Mouse (Mus musculus): ENCODE data around the gene St5. TPM values are rescaled to one million over a fixed set of nuclear protein-coding genes. Genes with fewer than 3 reads are reported as not detected.

Gene St5
- polyA plus RNA-seq, 1 experiment, result 34.6 TPM

DNA sequence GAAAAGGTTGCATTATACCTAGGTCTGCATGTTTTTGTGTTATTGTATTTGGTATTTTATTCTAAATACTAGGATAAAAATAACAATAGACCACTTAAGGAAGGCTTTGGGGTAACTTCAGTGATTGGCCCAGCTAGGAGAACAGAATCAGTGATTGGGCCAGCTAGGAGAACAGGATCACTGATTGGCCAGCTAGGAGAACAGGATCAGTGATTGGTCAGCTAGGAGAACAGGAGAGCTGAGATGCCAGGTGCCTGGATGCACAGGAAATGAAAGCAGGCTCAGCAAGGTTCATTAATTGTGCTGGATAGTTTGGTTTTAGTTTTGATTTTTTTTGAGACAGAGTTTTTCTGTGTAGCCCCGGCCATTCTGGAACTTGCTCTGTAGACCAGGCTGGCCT lies 22.5 kb downstream of the St5 start:
- no peaks in the 10 kb centered on the region for H3K4me1 ChIP-seq (ENCODE audit: control insufficient read depth, insufficient read depth, insufficient read length)
- no peaks in the 10 kb centered on the region for H3K27me3 ChIP-seq (ENCODE audit: control insufficient read depth, insufficient read depth, low read length)
- WGBS, result 83% methylated on average over 1 of the region's 1 CpGs
- H3K36me3 ChIP-seq (ENCODE audit: control insufficient read depth, insufficient read depth, low read length), result no peaks in the 10 kb centered on the region
- TF ChIP-seq CTCF (IDR thresholded peaks at IDR 0.05; ENCODE audit: extremely low read depth, insufficient read depth, insufficient read length, insufficient replicate concordance), result no peak
- H3K27ac ChIP-seq (ENCODE audit: insufficient read depth, low read length), result no peak overlapping the region
- DNase-seq (ENCODE audit: low read depth in 1 of 2, low spot score in 2 of 2), result no peak
- no peak overlapping the region for H3K4me3 ChIP-seq (ENCODE audit: extremely low read depth, insufficient read depth, insufficient read length)

DNA sequence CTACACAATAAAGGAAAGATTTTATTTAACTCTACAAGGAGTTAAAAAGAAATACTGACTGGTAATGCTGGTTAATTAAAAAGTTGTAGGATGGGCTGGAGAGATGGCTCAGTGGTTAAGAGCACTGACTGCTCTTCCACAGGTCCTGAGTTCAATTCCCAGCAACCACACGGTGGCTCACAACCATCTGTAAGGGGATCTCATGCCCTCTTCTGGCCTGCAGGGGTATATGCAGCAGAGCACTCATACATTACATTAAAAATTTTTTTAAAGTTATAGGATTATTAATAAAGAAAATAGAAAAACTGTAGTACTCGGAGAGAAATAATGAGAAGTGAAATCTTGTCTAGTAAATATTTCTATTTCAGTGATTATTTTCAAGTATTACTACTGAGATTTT lies 23.1 kb downstream of the St5 start:
- WGBS, result 83% methylated on average over 2 of the region's 2 CpGs
- Histone ChIP-seq H3K36me3 (ENCODE audit: control insufficient read depth, insufficient read depth, low read length) (no peaks in the 10 kb centered on the region), H3K4me3 (ENCODE audit: extremely low read depth, insufficient read depth, insufficient read length) (no peak overlapping the region), H3K27me3 (ENCODE audit: control insufficient read depth, insufficient read depth, low read length) (no peaks in the 10 kb centered on the region), H3K4me1 (ENCODE audit: control insufficient read depth, insufficient read depth, insufficient read length) (no peaks in the 10 kb centered on the region), H3K27ac (ENCODE audit: insufficient read depth, low read length) (no peak overlapping the region)
- TF ChIP-seq CTCF (IDR thresholded peaks at IDR 0.05; ENCODE audit: extremely low read depth, insufficient read depth, insufficient read length, insufficient replicate concordance), result no peak
- TF ChIP-seq POLR2A (IDR thresholded peaks at IDR 0.05; ENCODE audit: low read depth, low read length), result no peak
- no peak for DNase-seq (ENCODE audit: low read depth in 1 of 2, low spot score in 2 of 2)

DNA sequence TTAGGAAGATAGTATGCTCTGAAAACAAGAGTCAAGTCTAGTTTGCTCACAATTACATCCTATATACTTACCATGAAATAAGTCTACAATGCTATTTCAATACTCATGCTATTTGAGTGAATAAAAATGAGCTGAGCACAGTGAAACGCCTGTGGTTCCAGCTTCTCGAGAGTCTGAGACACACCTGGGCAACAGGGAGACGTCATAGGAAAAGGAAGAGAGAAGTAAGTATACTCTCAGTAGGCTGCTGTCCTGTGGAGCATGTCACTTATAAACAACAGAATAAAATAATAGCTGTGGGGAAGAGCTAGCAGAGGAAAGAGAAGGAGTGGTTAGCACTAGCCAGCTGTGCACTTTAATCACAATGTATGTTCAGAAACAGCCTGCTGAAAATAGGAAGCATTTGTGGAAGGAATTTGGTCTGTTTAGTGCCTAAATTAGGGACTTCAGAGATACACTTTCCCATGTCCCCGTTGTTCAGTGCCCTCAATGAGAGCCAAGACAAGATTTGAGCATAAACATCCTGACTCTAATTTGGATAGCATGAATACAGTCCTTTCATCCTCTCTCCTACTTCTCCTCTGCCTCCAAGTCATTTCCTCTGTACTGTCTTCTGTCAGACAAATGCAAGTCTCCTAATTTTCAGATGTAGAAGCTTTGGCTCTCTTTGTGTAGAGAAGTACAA lies 28.3 kb downstream of the St5 start:
- DNase-seq (ENCODE audit: low read depth in 1 of 2, low spot score in 2 of 2), result no peak
- H3K4me3 ChIP-seq (ENCODE audit: extremely low read depth, insufficient read depth, insufficient read length), result no peak overlapping the region
- H3K36me3 ChIP-seq (ENCODE audit: control insufficient read depth, insufficient read depth, low read length), result no peaks in the 10 kb centered on the region
- H3K27me3 ChIP-seq (ENCODE audit: control insufficient read depth, insufficient read depth, low read length), result peaks cover 9% of the 10 kb centered on the region
- TF ChIP-seq CTCF (IDR thresholded peaks at IDR 0.05; ENCODE audit: extremely low read depth, insufficient read depth, insufficient read length, insufficient replicate concordance), result no peak
- TF ChIP-seq POLR2A (IDR thresholded peaks at IDR 0.05; ENCODE audit: low read depth, low read length), result no peak
- WGBS, result 45% methylated on average over 4 of the region's 4 CpGs
- no peak overlapping the region for H3K27ac ChIP-seq (ENCODE audit: insufficient read depth, low read length)
- peaks cover 2% of the 10 kb centered on the region; the same call in 1 of the 2 replicates for H3K4me1 ChIP-seq (ENCODE audit: control insufficient read depth, insufficient read depth, insufficient read length)

DNA sequence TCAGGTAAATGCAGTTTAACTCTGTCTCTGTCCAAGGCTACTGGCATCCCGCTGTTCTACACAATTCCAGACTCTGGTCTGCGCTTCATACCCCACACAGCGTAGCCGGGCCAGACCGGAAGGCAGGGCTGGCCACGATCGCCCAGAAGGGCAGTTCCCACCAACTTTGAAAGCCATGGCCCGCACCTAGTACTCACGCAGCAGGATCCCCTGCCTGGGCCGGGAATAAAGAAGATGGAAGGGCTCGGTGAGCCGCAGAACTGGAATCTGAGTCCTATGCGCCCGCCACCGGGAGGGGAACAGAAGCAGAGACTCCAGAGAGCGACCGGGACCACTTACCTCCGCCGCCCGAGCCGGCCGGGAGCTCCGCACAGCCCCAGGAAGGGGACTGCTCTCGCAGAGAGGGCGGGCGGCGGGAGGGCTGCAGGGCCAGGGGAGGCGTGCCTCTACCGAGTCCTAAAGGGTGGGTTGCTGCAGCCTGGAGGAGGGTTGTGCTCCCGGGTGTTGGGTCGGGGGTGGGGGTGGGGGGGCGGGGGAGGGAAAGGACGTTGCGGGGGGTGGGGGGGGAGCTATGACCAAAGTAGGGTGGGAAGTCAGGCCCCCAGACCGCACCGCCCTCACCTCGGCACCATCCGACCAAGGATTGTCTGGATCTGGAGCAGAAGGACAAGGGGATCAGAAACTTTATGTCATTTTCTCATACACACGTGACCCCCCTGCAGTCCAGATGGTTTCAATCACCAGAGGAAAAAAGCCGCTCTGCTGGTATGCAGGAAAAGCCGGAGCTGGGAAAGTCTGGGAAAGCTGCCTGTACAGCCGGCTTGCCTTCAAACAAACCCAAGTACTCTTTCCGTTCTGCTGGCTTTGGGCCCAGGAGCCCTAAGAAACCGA lies 31.6 kb downstream of the St5 start:
- Histone ChIP-seq H3K27ac (ENCODE audit: insufficient read depth, low read length) (peak overlapping the region; percentile 55), H3K36me3 (ENCODE audit: control insufficient read depth, insufficient read depth, low read length) (no peaks in the 10 kb centered on the region), H3K4me3 (ENCODE audit: extremely low read depth, insufficient read depth, insufficient read length) (peak overlapping the region; percentile 54), H3K4me1 (ENCODE audit: control insufficient read depth, insufficient read depth, insufficient read length) (peaks cover 2% of the 10 kb centered on the region; the same call in 1 of the 2 replicates), H3K27me3 (ENCODE audit: control insufficient read depth, insufficient read depth, low read length) (peaks cover 9% of the 10 kb centered on the region)
- WGBS, result 12% methylated on average over 38 of the region's 44 CpGs
- TF ChIP-seq CTCF (IDR thresholded peaks at IDR 0.05; ENCODE audit: extremely low read depth, insufficient read depth, insufficient read length, insufficient replicate concordance) (no peak), POLR2A (IDR thresholded peaks at IDR 0.05; ENCODE audit: low read depth, low read length) (no peak)
- DNase-seq (ENCODE audit: low read depth in 1 of 2, low spot score in 2 of 2), result peak in 1 of 2 experiments; percentile 4

DNA sequence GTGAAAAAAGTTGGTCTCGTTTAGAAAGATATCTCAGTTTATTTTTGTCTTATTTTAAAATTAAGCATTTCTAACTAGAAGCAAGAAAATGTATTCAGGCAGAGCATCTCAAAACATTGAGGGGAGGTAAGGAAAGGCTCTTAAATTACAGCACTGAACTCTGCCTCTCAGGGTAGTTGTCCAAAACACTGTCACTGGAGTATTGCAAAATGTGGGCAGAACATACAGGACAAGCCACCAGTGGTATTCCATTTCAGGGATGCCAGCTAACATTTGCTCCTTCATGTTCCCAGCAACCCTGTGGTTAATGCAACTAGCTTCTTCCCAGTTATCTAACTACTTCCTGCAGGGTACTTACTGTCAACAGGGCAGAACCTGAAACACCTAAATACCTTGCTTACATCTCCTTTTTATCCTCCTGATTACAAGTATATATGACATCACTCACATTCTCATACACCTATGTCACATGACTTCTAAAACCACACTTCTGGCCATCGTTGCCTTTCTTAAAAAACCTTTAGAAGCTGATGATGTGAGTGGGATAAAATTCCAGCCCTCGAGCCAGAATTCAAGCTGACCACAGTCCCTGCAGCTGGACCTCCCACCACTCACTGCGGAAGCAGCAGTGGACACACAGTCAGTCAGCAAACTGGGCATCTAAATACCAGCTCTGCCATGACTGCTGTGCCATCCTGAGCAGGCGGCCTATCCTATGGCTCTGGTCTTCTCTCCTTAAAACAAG lies 33.8 kb downstream of the St5 start:
- 85% methylated on average over 5 of the region's 5 CpGs for WGBS
- no peak overlapping the region for H3K4me3 ChIP-seq (ENCODE audit: extremely low read depth, insufficient read depth, insufficient read length)
- DNase-seq (ENCODE audit: low read depth in 1 of 2, low spot score in 2 of 2), result no peak

DNA sequence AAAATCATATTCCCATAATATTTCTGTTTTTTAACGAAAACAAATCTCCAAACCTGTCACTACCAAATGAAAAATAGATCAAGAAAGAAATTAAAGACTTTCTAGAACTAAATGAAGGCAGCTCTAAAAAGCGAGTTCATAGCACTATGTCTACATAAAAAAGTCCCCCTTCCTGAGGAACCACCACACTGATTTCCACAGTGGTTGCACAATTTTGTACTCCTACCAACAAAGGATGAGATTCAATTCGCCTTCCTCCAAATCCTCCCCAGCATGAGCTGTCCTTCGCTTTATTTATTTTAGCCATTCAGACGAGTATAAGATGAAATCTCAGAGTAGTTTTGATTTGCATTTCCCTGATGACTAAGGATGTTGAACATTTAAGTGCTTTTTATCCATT lies 36.7 kb downstream of the St5 start:
- Histone ChIP-seq H3K36me3 (ENCODE audit: control insufficient read depth, insufficient read depth, low read length) (no peaks in the 10 kb centered on the region), H3K4me1 (ENCODE audit: control insufficient read depth, insufficient read depth, insufficient read length) (peaks cover 2% of the 10 kb centered on the region; the same call in 1 of the 2 replicates), H3K27ac (ENCODE audit: insufficient read depth, low read length) (no peak overlapping the region), H3K27me3 (ENCODE audit: control insufficient read depth, insufficient read depth, low read length) (peaks cover 2% of the 10 kb centered on the region), H3K4me3 (ENCODE audit: extremely low read depth, insufficient read depth, insufficient read length) (no peak overlapping the region)
- WGBS, result 67% methylated on average over 5 of the region's 5 CpGs
- DNase-seq (ENCODE audit: low read depth in 1 of 2, low spot score in 2 of 2), result no peak
- TF ChIP-seq POLR2A (IDR thresholded peaks at IDR 0.05; ENCODE audit: low read depth, low read length), result no peak

More for the DNA sequence above, 33.8 kb downstream of the St5 start:
- TF ChIP-seq POLR2A (IDR thresholded peaks at IDR 0.05; ENCODE audit: low read depth, low read length) (no peak), CTCF (IDR thresholded peaks at IDR 0.05; ENCODE audit: extremely low read depth, insufficient read depth, insufficient read length, insufficient replicate concordance) (no peak)
- Histone ChIP-seq H3K36me3 (ENCODE audit: control insufficient read depth, insufficient read depth, low read length) (no peaks in the 10 kb centered on the region), H3K4me1 (ENCODE audit: control insufficient read depth, insufficient read depth, insufficient read length) (peaks cover 2% of the 10 kb centered on the region; the same call in 1 of the 2 replicates), H3K27me3 (ENCODE audit: control insufficient read depth, insufficient read depth, low read length) (peaks cover 9% of the 10 kb centered on the region), H3K27ac (ENCODE audit: insufficient read depth, low read length) (no peak overlapping the region)

Data from spleen, adult 2 months (tissue).